Mouse (Mus musculus): ENCODE data around the gene Parva. TPM values are rescaled to one million over a fixed set of nuclear protein-coding genes. Genes with fewer than 3 reads are reported as not detected.

The Parva gene
- polyA plus RNA-seq, 1 experiment from 2014 or later: 28.5 TPM

- Histone ChIP-seq H3K9ac (ENCODE audit: low read depth, low read length) (no peak overlapping the region), H3K4me2 (ENCODE audit: low read length) (no peak overlapping the region), H3K9me3 (ENCODE audit: control insufficient read depth, low read length) (peaks cover 2% of the 10 kb centered on the region; the same call in 1 of the 2 replicates), H3K36me3 (ENCODE audit: control insufficient read depth, insufficient read depth, low read length) (no peaks in the 10 kb centered on the region), H3K27ac (ENCODE audit: low read depth, low read length) (no peak overlapping the region), H3K4me1 (ENCODE audit: control insufficient read depth, insufficient read depth, low read depth, low read length) (no peaks in the 10 kb centered on the region), H3K27me3 (replicated peaks; ENCODE audit: control insufficient read depth, insufficient read depth, low read length) (no peaks in the 10 kb centered on the region), H3K4me3 (ENCODE audit: low read length) (no peak overlapping the region)
- ATAC-seq: no peak
- WGBS: 78% methylated on average over 6 of the region's 6 CpGs
Observed at GRCm38 (mm10) chr7:112582882-112583405, 155.6 kb downstream of the Parva start.

- no peak overlapping the region for H3K4me2 ChIP-seq (ENCODE audit: low read length)
- H3K27me3 ChIP-seq (replicated peaks; ENCODE audit: control insufficient read depth, insufficient read depth, low read length): no peaks in the 10 kb centered on the region
- ATAC-seq: no peak
- H3K4me1 ChIP-seq (ENCODE audit: control insufficient read depth, insufficient read depth, low read depth, low read length): peaks cover 4% of the 10 kb centered on the region
- H3K27ac ChIP-seq (ENCODE audit: low read depth, low read length): no peak overlapping the region
- H3K36me3 ChIP-seq (ENCODE audit: control insufficient read depth, insufficient read depth, low read length): no peaks in the 10 kb centered on the region
- WGBS: 83% methylated on average over 1 of the region's 1 CpGs
- no peak overlapping the region for H3K4me3 ChIP-seq (ENCODE audit: low read length)
- H3K9ac ChIP-seq (ENCODE audit: low read depth, low read length): no peak overlapping the region
- peaks cover 2% of the 10 kb centered on the region; the same call in 1 of the 2 replicates for H3K9me3 ChIP-seq (ENCODE audit: control insufficient read depth, low read length)
Observed at GRCm38 (mm10) chr7:112587449-112587848, 160.1 kb downstream of the Parva start.

- H3K4me2 ChIP-seq (ENCODE audit: low read length): no peak overlapping the region
- H3K4me3 ChIP-seq (ENCODE audit: low read length): no peak overlapping the region
- H3K9me3 ChIP-seq (ENCODE audit: control insufficient read depth, low read length): peaks cover 2% of the 10 kb centered on the region; the same call in 1 of the 2 replicates
- H3K27ac ChIP-seq (ENCODE audit: low read depth, low read length): no peak overlapping the region
- H3K27me3 ChIP-seq (replicated peaks; ENCODE audit: control insufficient read depth, insufficient read depth, low read length): no peaks in the 10 kb centered on the region
- H3K36me3 ChIP-seq (ENCODE audit: control insufficient read depth, insufficient read depth, low read length): no peaks in the 10 kb centered on the region
- 52% methylated on average over 6 of the region's 6 CpGs for WGBS
- H3K9ac ChIP-seq (ENCODE audit: low read depth, low read length): no peak overlapping the region
- peak; percentile 63; the same call in 1 of the 2 replicates for ATAC-seq
- H3K4me1 ChIP-seq (ENCODE audit: control insufficient read depth, insufficient read depth, low read depth, low read length): peaks cover 4% of the 10 kb centered on the region
Observed at GRCm38 (mm10) chr7:112589530-112589929, 162.2 kb downstream of the Parva start.

- ATAC-seq: no peak
- H3K4me2 ChIP-seq (ENCODE audit: low read length): no peak overlapping the region
- 70% methylated on average over 5 of the region's 5 CpGs for WGBS
- H3K9ac ChIP-seq (ENCODE audit: low read depth, low read length): no peak overlapping the region
- no peaks in the 10 kb centered on the region for H3K9me3 ChIP-seq (ENCODE audit: control insufficient read depth, low read length)
- peaks cover 4% of the 10 kb centered on the region for H3K4me1 ChIP-seq (ENCODE audit: control insufficient read depth, insufficient read depth, low read depth, low read length)
- no peaks in the 10 kb centered on the region for H3K36me3 ChIP-seq (ENCODE audit: control insufficient read depth, insufficient read depth, low read length)
- no peaks in the 10 kb centered on the region for H3K27me3 ChIP-seq (replicated peaks; ENCODE audit: control insufficient read depth, insufficient read depth, low read length)
- H3K4me3 ChIP-seq (ENCODE audit: low read length): no peak overlapping the region
- H3K27ac ChIP-seq (ENCODE audit: low read depth, low read length): no peak overlapping the region
Observed at GRCm38 (mm10) chr7:112593586-112593985, 166.3 kb downstream of the Parva start.

- WGBS: 64% methylated on average over 6 of the region's 6 CpGs
- Histone ChIP-seq H3K36me3 (ENCODE audit: control insufficient read depth, insufficient read depth, low read length) (no peaks in the 10 kb centered on the region), H3K27ac (ENCODE audit: low read depth, low read length) (no peak overlapping the region), H3K4me2 (ENCODE audit: low read length) (no peak overlapping the region), H3K27me3 (replicated peaks; ENCODE audit: control insufficient read depth, insufficient read depth, low read length) (no peaks in the 10 kb centered on the region), H3K4me1 (ENCODE audit: control insufficient read depth, insufficient read depth, low read depth, low read length) (no peaks in the 10 kb centered on the region), H3K9ac (ENCODE audit: low read depth, low read length) (no peak overlapping the region), H3K9me3 (ENCODE audit: control insufficient read depth, low read length) (no peaks in the 10 kb centered on the region), H3K4me3 (ENCODE audit: low read length) (no peak overlapping the region)
- no peak for ATAC-seq
Observed at GRCm38 (mm10) chr7:112595226-112595850, 168.0 kb downstream of the Parva start.

- no peak for ATAC-seq
- H3K4me1 ChIP-seq (ENCODE audit: control insufficient read depth, insufficient read depth, low read depth, low read length): peaks cover 5% of the 10 kb centered on the region
- no peak overlapping the region for H3K9ac ChIP-seq (ENCODE audit: low read depth, low read length)
- H3K4me2 ChIP-seq (ENCODE audit: low read length): no peak overlapping the region
- no peaks in the 10 kb centered on the region for H3K9me3 ChIP-seq (ENCODE audit: control insufficient read depth, low read length)
- WGBS: 39% methylated on average over 2 of the region's 2 CpGs
- no peak overlapping the region for H3K27ac ChIP-seq (ENCODE audit: low read depth, low read length)
- no peaks in the 10 kb centered on the region for H3K27me3 ChIP-seq (replicated peaks; ENCODE audit: control insufficient read depth, insufficient read depth, low read length)
- H3K4me3 ChIP-seq (ENCODE audit: low read length): no peak overlapping the region
- H3K36me3 ChIP-seq (ENCODE audit: control insufficient read depth, insufficient read depth, low read length): no peaks in the 10 kb centered on the region
Observed at GRCm38 (mm10) chr7:112599650-112600049, 172.3 kb downstream of the Parva start.

GRCm38 (mm10) chr7:112600163-112600562, 172.9 kb downstream of the Parva start:
- ATAC-seq: no peak
- Histone ChIP-seq H3K27ac (ENCODE audit: low read depth, low read length) (no peak overlapping the region), H3K4me1 (ENCODE audit: control insufficient read depth, insufficient read depth, low read depth, low read length) (peaks cover 5% of the 10 kb centered on the region), H3K27me3 (replicated peaks; ENCODE audit: control insufficient read depth, insufficient read depth, low read length) (no peaks in the 10 kb centered on the region), H3K9me3 (ENCODE audit: control insufficient read depth, low read length) (no peaks in the 10 kb centered on the region), H3K4me2 (ENCODE audit: low read length) (no peak overlapping the region), H3K4me3 (ENCODE audit: low read length) (no peak overlapping the region), H3K36me3 (ENCODE audit: control insufficient read depth, insufficient read depth, low read length) (no peaks in the 10 kb centered on the region), H3K9ac (ENCODE audit: low read depth, low read length) (no peak overlapping the region)
- WGBS: 60% methylated on average over 3 of the region's 3 CpGs

- H3K27me3 ChIP-seq (replicated peaks; ENCODE audit: control insufficient read depth, insufficient read depth, low read length): no peaks in the 10 kb centered on the region
- ATAC-seq: no peak
- no peak overlapping the region for H3K4me3 ChIP-seq (ENCODE audit: low read length)
- H3K36me3 ChIP-seq (ENCODE audit: control insufficient read depth, insufficient read depth, low read length): no peaks in the 10 kb centered on the region
- no peak overlapping the region for H3K4me2 ChIP-seq (ENCODE audit: low read length)
- WGBS: 86% methylated on average over 5 of the region's 5 CpGs
- no peak overlapping the region for H3K27ac ChIP-seq (ENCODE audit: low read depth, low read length)
- no peak overlapping the region for H3K9ac ChIP-seq (ENCODE audit: low read depth, low read length)
- peaks cover 5% of the 10 kb centered on the region for H3K4me1 ChIP-seq (ENCODE audit: control insufficient read depth, insufficient read depth, low read depth, low read length)
- H3K9me3 ChIP-seq (ENCODE audit: control insufficient read depth, low read length): no peaks in the 10 kb centered on the region
Observed at GRCm38 (mm10) chr7:112602966-112603365, 175.7 kb downstream of the Parva start.

GRCm38 (mm10) chr7:112603496-112604170, 176.3 kb downstream of the Parva start:
- peaks cover 5% of the 10 kb centered on the region for H3K4me1 ChIP-seq (ENCODE audit: control insufficient read depth, insufficient read depth, low read depth, low read length)
- no peak overlapping the region for H3K4me3 ChIP-seq (ENCODE audit: low read length)
- ATAC-seq: no peak
- no peaks in the 10 kb centered on the region for H3K36me3 ChIP-seq (ENCODE audit: control insufficient read depth, insufficient read depth, low read length)
- WGBS: 59% methylated on average over 10 of the region's 10 CpGs
- no peak overlapping the region for H3K4me2 ChIP-seq (ENCODE audit: low read length)
- no peaks in the 10 kb centered on the region for H3K9me3 ChIP-seq (ENCODE audit: control insufficient read depth, low read length)
- H3K27me3 ChIP-seq (replicated peaks; ENCODE audit: control insufficient read depth, insufficient read depth, low read length): no peaks in the 10 kb centered on the region
- H3K27ac ChIP-seq (ENCODE audit: low read depth, low read length): peak overlapping the region; percentile 24; the same call in 1 of the 2 replicates
- H3K9ac ChIP-seq (ENCODE audit: low read depth, low read length): no peak overlapping the region
